Mouse (Mus musculus): ENCODE measurements around the gene Antxr2.

The Antxr2 gene

GRCm38 (mm10) chr5:97835418-97835817, 195.4 kb downstream of the Antxr2 start:
- no peak for DNase-seq (ENCODE audit: low spot score)

DNA sequence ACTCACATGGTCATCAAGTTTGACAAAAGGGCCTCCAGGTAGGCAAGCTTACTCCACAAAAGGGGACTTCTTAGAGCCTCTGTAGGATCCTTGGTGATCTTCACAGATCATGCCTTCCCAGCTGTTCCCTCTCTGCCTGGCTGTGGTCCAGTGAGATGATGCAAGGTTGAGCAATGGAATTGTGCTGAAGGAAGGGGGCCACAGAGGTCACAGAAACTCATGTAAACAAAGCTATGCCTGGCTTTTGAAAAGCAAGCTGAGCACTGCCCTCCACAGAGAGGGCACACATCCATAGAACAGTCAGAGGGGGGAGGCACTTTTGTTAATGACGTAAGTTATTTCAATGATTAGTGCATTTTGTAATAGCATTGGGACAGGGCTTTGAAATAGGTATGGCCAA, 196.1 kb downstream of the Antxr2 start:
- DNase-seq (ENCODE audit: low spot score): peak; percentile 44
